Mouse (Mus musculus): ENCODE data around the gene Pxk.

DNA sequence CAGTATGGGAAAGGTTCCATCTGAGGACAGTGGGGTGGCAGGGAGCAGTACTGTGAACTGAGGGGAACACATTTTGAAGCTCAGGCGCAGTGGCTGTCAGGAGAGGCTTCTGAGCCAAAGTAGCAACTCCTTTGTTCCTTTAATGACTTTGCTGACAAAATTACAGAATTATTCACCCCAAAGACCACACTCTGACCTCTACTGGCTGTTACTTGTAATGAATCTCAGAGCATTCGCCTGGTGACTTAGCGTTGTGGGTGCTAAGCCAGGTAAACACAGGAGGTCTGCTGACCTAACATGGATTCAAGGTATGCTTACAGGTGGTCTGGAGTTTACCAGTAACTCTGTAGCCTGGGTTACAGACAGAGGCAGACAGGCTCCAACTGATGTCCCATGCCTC is 58.9 kb downstream of the Pxk start:
- TF ChIP-seq CTCF (IDR thresholded peaks at IDR 0.05; ENCODE audit: borderline replicate concordance, extremely low read depth, insufficient read depth, insufficient read length) (peak; percentile 14; the same call in 1 of the 2 replicates), POLR2A (IDR thresholded peaks at IDR 0.05; ENCODE audit: borderline replicate concordance, extremely low read depth, insufficient read depth, insufficient read length, poor library complexity, severe bottlenecking) (no peak)
